12 mouse cellular contexts compared by ENCODE assay signal in the genomic region with DNA sequence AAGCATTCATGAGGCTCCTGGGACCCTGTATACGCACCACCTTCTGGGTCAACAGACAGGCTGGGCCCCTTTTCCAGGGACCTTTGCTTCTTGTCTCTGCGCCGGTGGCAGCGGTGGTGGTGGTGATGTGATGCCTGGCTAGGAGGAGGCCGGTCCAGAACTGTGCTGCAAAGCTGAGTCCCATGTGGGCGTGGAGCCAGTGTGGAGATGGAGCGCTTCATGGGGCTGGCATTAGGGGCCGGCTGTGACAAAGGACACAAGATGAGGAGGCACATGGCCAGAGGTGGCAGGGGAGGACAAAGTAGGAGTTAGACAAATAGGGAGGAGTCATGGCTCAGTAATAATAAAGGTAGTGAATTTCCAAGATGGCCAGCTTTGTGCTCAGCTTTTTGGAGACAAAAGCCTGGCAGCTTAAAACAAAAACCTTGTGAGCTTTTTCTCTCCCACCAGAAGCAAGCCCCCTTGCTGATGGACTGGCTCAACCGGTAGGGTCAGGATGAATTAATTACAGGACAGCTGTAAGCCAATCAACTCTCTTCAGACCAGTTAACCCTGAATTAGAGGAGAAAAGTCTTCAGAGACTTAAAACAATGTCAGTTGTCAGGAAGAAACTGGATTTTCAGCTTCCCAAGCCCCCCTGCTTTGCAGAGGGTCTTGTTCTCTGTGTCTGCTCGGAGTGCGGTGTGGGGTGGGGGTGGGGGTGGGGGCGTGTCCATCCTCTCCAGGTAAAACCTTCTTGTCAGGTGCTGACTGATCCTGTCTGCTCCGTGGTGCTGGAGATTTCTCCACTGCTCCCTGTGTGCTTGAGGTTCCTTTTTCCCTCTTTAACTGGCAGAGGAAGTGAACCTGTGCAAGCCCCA.
DNase-seq lines count a peak whose midpoint lies in the region; ATAC-seq and TF ChIP-seq lines count a peak whose summit lies in the region.
"Had no signal": no experiment of that assay in that cellular context is flagged by ENCODE, and none has a peak within 500 bp of the region (broad histone marks: within the 10 kb centered on the region; RNA-seq: fewer than 3 reads in every experiment).

No protein-coding gene starts in this region.

- H3K27ac ChIP-seq in intestine, embryonic 14.5 days (ENCODE audit: low read depth), result no peak overlapping the region
- H3K27ac ChIP-seq in intestine, postnatal 0 days (ENCODE audit: low read depth, low read length), result no peak overlapping the region
- H3K27ac ChIP-seq in forebrain, embryonic 12.5 days, result no peak overlapping the region
- no peak overlapping the region for H3K27ac ChIP-seq in limb, embryonic 14.5 days (replicated peaks; ENCODE audit: low read depth, low read length)
- H3K27ac ChIP-seq: liver, embryonic 12.5 days had no signal

- peak; percentile 40; the same call in 1 of the 2 replicates for ATAC-seq in intestine, embryonic 14.5 days (replicated peaks; ENCODE audit: low FRiP score, low TSS enrichment, low read depth)
- no peak for ATAC-seq in intestine, postnatal 0 days
- peak; percentile 50; the same call in 1 of the 2 replicates for ATAC-seq in forebrain, embryonic 12.5 days (ENCODE audit: low FRiP score)
- no peak for ATAC-seq in limb, embryonic 14.5 days (ENCODE audit: low FRiP score, low read depth)
- ATAC-seq: liver, embryonic 12.5 days had no signal

- WGBS in intestine, embryonic 14.5 days, result 31% methylated on average over 13 of the region's 13 CpGs
- 26% methylated on average over 13 of the region's 13 CpGs for WGBS in intestine, postnatal 0 days
- 15% methylated on average over 13 of the region's 13 CpGs for WGBS in forebrain, embryonic 12.5 days
- WGBS in limb, embryonic 14.5 days, result 28% methylated on average over 13 of the region's 13 CpGs

- H3K9ac ChIP-seq in intestine, embryonic 14.5 days (ENCODE audit: low read length), result no peak overlapping the region
- no peak overlapping the region for H3K9ac ChIP-seq in intestine, postnatal 0 days (ENCODE audit: low read depth, low read length)
- H3K9ac ChIP-seq in forebrain, embryonic 12.5 days, result no peak overlapping the region
- H3K9ac ChIP-seq in limb, embryonic 14.5 days (ENCODE audit: low read depth, low read length, severe bottlenecking), result no peak overlapping the region
- H3K9ac ChIP-seq: liver, embryonic 12.5 days had no signal

- no peak for DNase-seq in intestine, embryonic 14.5 days (ENCODE audit: low spot score)
- DNase-seq in limb, embryonic 14.5 days (ENCODE audit: low spot score), result no peak
- DNase-seq in gastrocnemius, postnatal 4 days (ENCODE audit: low spot score in 2 of 2), result no peak
- no peak for DNase-seq in urinary bladder, postnatal 4 days (ENCODE audit: low spot score in 2 of 2)
- DNase-seq in lung, postnatal 25 days (ENCODE audit: low spot score), result no peak
- DNase-seq: cerebellum, adult 9-10 months; gastrocnemius, postnatal 25 days; kidney, postnatal 10 days had no signal

- H3K9me3 ChIP-seq in intestine, embryonic 14.5 days (ENCODE audit: control insufficient read depth, low read length), result no peaks in the 10 kb centered on the region
- no peaks in the 10 kb centered on the region for H3K9me3 ChIP-seq in intestine, postnatal 0 days (ENCODE audit: control insufficient read depth)
- H3K9me3 ChIP-seq in E14TG2a.4 (ENCODE audit: low read length), result no peaks in the 10 kb centered on the region
- no peaks in the 10 kb centered on the region for H3K9me3 ChIP-seq in forebrain, embryonic 12.5 days
- H3K9me3 ChIP-seq in limb, embryonic 14.5 days (ENCODE audit: control insufficient read depth, low read length), result no peaks in the 10 kb centered on the region
- H3K9me3 ChIP-seq: liver, embryonic 12.5 days had no signal

- no peaks in the 10 kb centered on the region for H3K36me3 ChIP-seq in intestine, embryonic 14.5 days (ENCODE audit: control insufficient read depth, insufficient read depth, low read length)
- H3K36me3 ChIP-seq in intestine, postnatal 0 days (ENCODE audit: control insufficient read depth, insufficient read depth), result no peaks in the 10 kb centered on the region
- H3K36me3 ChIP-seq in E14TG2a.4 (ENCODE audit: insufficient read depth, low read length), result no peaks in the 10 kb centered on the region
- peaks cover 4% of the 10 kb centered on the region; the same call in 1 of the 2 replicates for H3K36me3 ChIP-seq in forebrain, embryonic 12.5 days (replicated peaks)
- no peaks in the 10 kb centered on the region for H3K36me3 ChIP-seq in limb, embryonic 14.5 days (ENCODE audit: control insufficient read depth, insufficient read depth, low read length)
- H3K36me3 ChIP-seq: liver, embryonic 12.5 days had no signal

- H3K4me3 ChIP-seq in intestine, embryonic 14.5 days (ENCODE audit: low read depth, low read length), result no peak overlapping the region
- no peak overlapping the region for H3K4me3 ChIP-seq in intestine, postnatal 0 days (ENCODE audit: low read depth, low read length)
- H3K4me3 ChIP-seq in E14TG2a.4 (replicated peaks; ENCODE audit: low read length), result peak overlapping the region; percentile 79
- H3K4me3 ChIP-seq in forebrain, embryonic 12.5 days (replicated peaks), result no peak overlapping the region
- H3K4me3 ChIP-seq in limb, embryonic 14.5 days (replicated peaks; ENCODE audit: low read length), result no peak overlapping the region
- H3K4me3 ChIP-seq: liver, embryonic 12.5 days had no signal

- TF ChIP-seq POLR2A in limb, embryonic 14.5 days (IDR thresholded peaks at IDR 0.05; ENCODE audit: borderline replicate concordance, extremely low read depth, insufficient read depth, insufficient read length), result no peak

- 0 out of 2 replicates have a peak overlapping the region, but pooled peaks have one; percentile 8 for H3K4me2 ChIP-seq in intestine, embryonic 14.5 days (ENCODE audit: low read length)
- no peak overlapping the region for H3K4me2 ChIP-seq in intestine, postnatal 0 days (replicated peaks; ENCODE audit: low read depth)
- no peak overlapping the region for H3K4me2 ChIP-seq in forebrain, embryonic 12.5 days
- H3K4me2 ChIP-seq in limb, embryonic 14.5 days (replicated peaks; ENCODE audit: low read depth, low read length, severe bottlenecking), result 0 out of 2 replicates have a peak overlapping the region, but pooled peaks have one; percentile 7
- H3K4me2 ChIP-seq: liver, embryonic 12.5 days had no signal

- H3K4me1 ChIP-seq in intestine, embryonic 14.5 days (replicated peaks; ENCODE audit: control insufficient read depth, insufficient read depth, low read length), result no peaks in the 10 kb centered on the region
- no peaks in the 10 kb centered on the region for H3K4me1 ChIP-seq in intestine, postnatal 0 days (replicated peaks; ENCODE audit: control insufficient read depth, insufficient read depth, low read length)
- peaks cover 30% of the 10 kb centered on the region for H3K4me1 ChIP-seq in E14TG2a.4 (replicated peaks; ENCODE audit: low read depth, low read length)
- peaks cover 14% of the 10 kb centered on the region; the same call in 1 of the 2 replicates for H3K4me1 ChIP-seq in forebrain, embryonic 12.5 days
- no peaks in the 10 kb centered on the region for H3K4me1 ChIP-seq in limb, embryonic 14.5 days (ENCODE audit: control insufficient read depth, insufficient read depth, low read length)
- H3K4me1 ChIP-seq: liver, embryonic 12.5 days had no signal

- 0 out of 2 replicates have a peak, but pooled peaks cover 3% of the 10 kb centered on the region for H3K27me3 ChIP-seq in intestine, embryonic 14.5 days (replicated peaks; ENCODE audit: control insufficient read depth, insufficient read depth, low read length)
- H3K27me3 ChIP-seq in intestine, postnatal 0 days (replicated peaks; ENCODE audit: control insufficient read depth, insufficient read depth, low read length), result no peaks in the 10 kb centered on the region
- peaks cover 39% of the 10 kb centered on the region for H3K27me3 ChIP-seq in E14TG2a.4 (ENCODE audit: insufficient read depth, low read length)
- peaks cover 8% of the 10 kb centered on the region; the same call in 1 of the 2 replicates for H3K27me3 ChIP-seq in forebrain, embryonic 12.5 days
- H3K27me3 ChIP-seq in limb, embryonic 14.5 days (ENCODE audit: control insufficient read depth, insufficient read depth, low read length), result no peaks in the 10 kb centered on the region

- no peak for TF ChIP-seq CTCF in intestine, postnatal 0 days (IDR thresholded peaks at IDR 0.05; ENCODE audit: low read depth)
- TF ChIP-seq CTCF in E14TG2a.4 (conservative IDR thresholded peaks at IDR 0.05; ENCODE audit: low read length), result no peak

Comparison
In these comparisons a context has a peak if more than half of its experiments do, and no peak if none do; other contexts are left out.
1. ATAC-seq: peak in intestine, embryonic 14.5 days (single experiment) and forebrain, embryonic 12.5 days (single experiment); none in intestine, postnatal 0 days (single experiment) and limb, embryonic 14.5 days (single experiment).
2. H3K4me2 ChIP-seq: peak in intestine, embryonic 14.5 days (single experiment) and limb, embryonic 14.5 days (single experiment); none in intestine, postnatal 0 days (single experiment) and forebrain, embryonic 12.5 days (single experiment).